Mouse (Mus musculus) CH12.LX (cell line): ENCODE data around the gene Tgfbr3. TPM values are rescaled to one million over a fixed set of nuclear protein-coding genes. Genes with fewer than 3 reads are reported as not detected.

Source experiments
- DNase-seq: peaks from one replicate; pipeline ENCODE4 v3.0.0-alpha.2; 2013; ENCODE audit errors: extremely low read depth
- H3K27ac ChIP-seq: 2 replicates; pipeline ENCODE4 v1.5.1; 2012; ENCODE audit warnings: low read depth, mild to moderate bottlenecking, control low read depth, moderate library complexity; ENCODE audit not compliant: insufficient read depth
- H3K27me3 ChIP-seq: replicated peaks from 2 replicates; pipeline ENCODE3; 2012; ENCODE audit warnings: inconsistent platforms
- H3K36me3 ChIP-seq, 2 experiments: replicated peaks in 1 of 2; 2 replicates each; pipeline versions ENCODE3 to v1.6.1; 2012; ENCODE audit warnings: inconsistent platforms in 1 of 2, low read length in 1 of 2, mild to moderate bottlenecking in 1 of 2, mixed read lengths in 1 of 2, moderate library complexity in 1 of 2; ENCODE audit not compliant: control insufficient read depth in 1 of 2, insufficient read depth in 1 of 2
- H3K4me1 ChIP-seq, 2 experiments: 2 replicates each; pipeline ENCODE4 v1.6.1; 2012; ENCODE audit warnings: inconsistent platforms in 1 of 2, moderate library complexity in 1 of 2; ENCODE audit not compliant: insufficient read depth in 2 of 2, control insufficient read depth in 1 of 2
- H3K4me2 ChIP-seq: 2 replicates; pipeline ENCODE4 v1.6.1; 2012; ENCODE audit warnings: low read depth, mild to moderate bottlenecking, control low read depth; ENCODE audit not compliant: poor library complexity, insufficient read depth, severe bottlenecking
- H3K4me3 ChIP-seq, 3 experiments: fragments of 150-350 bp in 1 of 3; sonication (generic) in 1 of 3; replicated peaks in 1 of 3; 2 replicates each; pipeline versions ENCODE3 to v1.5.1; 2011 to 2012; ENCODE audit warnings: low read depth in 2 of 3, low read length in 2 of 3, mild to moderate bottlenecking in 2 of 3, moderate library complexity in 2 of 3, control low read depth in 1 of 3, improper control_type of control experiment in 1 of 3, inconsistent platforms in 1 of 3, mixed read lengths in 1 of 3; ENCODE audit not compliant: poor library complexity in 1 of 3
- H3K79me2 ChIP-seq: replicated peaks from 2 replicates; pipeline ENCODE4 v1.6.1; 2012; ENCODE audit warnings: mild to moderate bottlenecking, moderate library complexity; ENCODE audit not compliant: control insufficient read depth, poor library complexity, insufficient read depth, severe bottlenecking; ENCODE audit errors: extremely low read depth
- H3K9ac ChIP-seq: 2 replicates; pipeline ENCODE4 v1.6.1; 2012; ENCODE audit warnings: low read depth, mild to moderate bottlenecking, control low read depth, moderate library complexity; ENCODE audit not compliant: insufficient read depth
- H3K9me3 ChIP-seq: replicated peaks from 2 replicates; pipeline ENCODE3; 2012; ENCODE audit warnings: low read length, inconsistent platforms, mixed read lengths
- CHD1 ChIP-seq: IDR thresholded peaks from 2 replicates; pipeline ENCODE4 v1.6.1; 2012; ENCODE audit warnings: low read depth, low read length, improper control_type of control experiment, inconsistent platforms
- E2F4 ChIP-seq: IDR thresholded peaks from 2 replicates; pipeline ENCODE4 v1.6.1; 2011; ENCODE audit warnings: low read depth, low read length, improper control_type of control experiment; ENCODE audit not compliant: insufficient replicate concordance
- ELF1 ChIP-seq: IDR thresholded peaks from 2 replicates; pipeline ENCODE4 v1.6.1; 2014; ENCODE audit warnings: low read depth, mild to moderate bottlenecking, inconsistent platforms, low read length, improper control_type of control experiment
- EP300 ChIP-seq: IDR thresholded peaks from 2 replicates; pipeline ENCODE4 v1.6.1; 2011; ENCODE audit warnings: low read length, improper control_type of control experiment
- ETS1 ChIP-seq: conservative IDR thresholded peaks from 2 replicates; pipeline ENCODE4 v1.6.1; 2012; ENCODE audit warnings: low read depth, mild to moderate bottlenecking, inconsistent platforms, low read length, improper control_type of control experiment, moderate library complexity
- HCFC1 ChIP-seq: IDR thresholded peaks from 2 replicates; pipeline ENCODE4 v1.6.1; 2012; ENCODE audit warnings: low read depth, mild to moderate bottlenecking, inconsistent platforms, low read length, improper control_type of control experiment
- MAFK ChIP-seq: IDR thresholded peaks from 2 replicates; pipeline ENCODE4 v1.6.1; 2011; ENCODE audit warnings: low read length, improper control_type of control experiment; ENCODE audit not compliant: insufficient replicate concordance
- MEF2A ChIP-seq: IDR thresholded peaks from 2 replicates; pipeline ENCODE4 v1.6.1; 2014; ENCODE audit warnings: low read depth, mild to moderate bottlenecking, inconsistent platforms, low read length, improper control_type of control experiment, borderline replicate concordance
- MXI1 ChIP-seq: IDR thresholded peaks from 2 replicates; pipeline ENCODE4 v1.6.1; 2011; ENCODE audit warnings: mild to moderate bottlenecking, low read depth, low read length, improper control_type of control experiment
- NELFE ChIP-seq: IDR thresholded peaks from 2 replicates; pipeline ENCODE4 v1.6.1; 2011; ENCODE audit warnings: low read depth, low read length, improper control_type of control experiment
- NRF1 ChIP-seq: IDR thresholded peaks from 2 replicates; pipeline ENCODE4 v1.6.1; 2014; ENCODE audit warnings: low read depth, mild to moderate bottlenecking, inconsistent platforms, low read length, improper control_type of control experiment, moderate library complexity
- POLR2A ChIP-seq: IDR thresholded peaks from 2 replicates; pipeline ENCODE4 v1.6.1; 2011; ENCODE audit warnings: low read depth, mild to moderate bottlenecking, improper control_type of control experiment, low read length
- POLR2AphosphoS2 ChIP-seq: IDR thresholded peaks from 2 replicates; pipeline ENCODE4 v1.6.1; 2011; ENCODE audit warnings: low read depth, low read length, improper control_type of control experiment
- RAD21 ChIP-seq: IDR thresholded peaks from 2 replicates; pipeline ENCODE4 v1.6.1; 2011; ENCODE audit warnings: low read depth, mild to moderate bottlenecking, low read length, improper control_type of control experiment, moderate library complexity
- SMC3 ChIP-seq: IDR thresholded peaks from 2 replicates; pipeline ENCODE4 v1.6.1; 2011; ENCODE audit warnings: low read depth, low read length, improper control_type of control experiment
- UBTF ChIP-seq: IDR thresholded peaks from 2 replicates; pipeline ENCODE4 v1.6.1; 2012; ENCODE audit warnings: low read depth, mild to moderate bottlenecking, inconsistent platforms, low read length, improper control_type of control experiment, moderate library complexity
- USF1 ChIP-seq: IDR thresholded peaks from 2 replicates; pipeline ENCODE4 v1.6.1; 2014; ENCODE audit warnings: low read depth, mild to moderate bottlenecking, inconsistent platforms, low read length, improper control_type of control experiment
- USF2 ChIP-seq: conservative IDR thresholded peaks from 2 replicates; pipeline ENCODE4 v1.6.1; 2011; ENCODE audit warnings: low read depth, low read length, improper control_type of control experiment
- ZMIZ1 ChIP-seq: IDR thresholded peaks from 2 replicates; pipeline ENCODE4 v1.6.1; 2012; ENCODE audit warnings: low read depth, mild to moderate bottlenecking, inconsistent platforms, low read length, improper control_type of control experiment
- ZNF384 ChIP-seq: IDR thresholded peaks from 2 replicates; pipeline ENCODE4 v1.6.1; 2012; ENCODE audit warnings: low read depth, low read length, improper control_type of control experiment, inconsistent platforms
- dilution Hi-C: fragments of 300-500 bp; cut with MboI; formaldehyde crosslinking; loops from 2 replicates; pipeline ENCODE4 v1.14.3; 2020; ENCODE audit warnings: low sequenced_read_pairs; ENCODE audit not compliant: extremely low pct_unique_long_range_greater_than_20kb, extremely low pct_ligation_motif_present
- in situ Hi-C: fragments of 300-500 bp; cut with MboI; formaldehyde crosslinking; loops from 3 replicates; pipeline ENCODE4 v1.14.3; 2019; ENCODE audit warnings: low sequenced_read_pairs, low pct_ligation_motif_present, low pct_unique_long_range_greater_than_20kb, mixed read lengths
- polyA plus RNA-seq: library from polyadenylated mRNA; unstranded; fragments of >175 nt; gene quantifications from 2 replicates; pipeline ENCODE4 v1.2.1, GENCODE M21; 2012; ENCODE audit warnings: low read depth; ENCODE audit not compliant: insufficient read length
- total RNA-seq, 2 experiments: library from RNA; depleted of rRNA; stranded (reverse); fragments of 300-350 nt in 1 of 2; fragments of >200 nt in 1 of 2; gene quantifications; 2 replicates each; pipeline ENCODE4 v1.2.3; 2012 to 2014

The Tgfbr3 gene
- total and polyA plus RNA-seq, 3 experiments, result 0.13 to 0.46 (median 0.30) TPM

- peaks cover 0 to 3% of the 10 kb centered on the region in 2 experiments; a peak in 1 of 4 replicates for H3K4me1 ChIP-seq
- no peak for DNase-seq
- TF ChIP-seq SMC3 (no peak), ZMIZ1 (no peak), HCFC1 (no peak)
- H3K36me3 ChIP-seq, result no peaks in the 10 kb centered on the region
- no peak overlapping the region for H3K27ac ChIP-seq
- H3K4me2 ChIP-seq, result no peak overlapping the region
- dilution Hi-C loops (no loop called here), in situ Hi-C loops (no loop called here)
- H3K27me3 ChIP-seq, result no peaks in the 10 kb centered on the region
- H3K79me2 ChIP-seq, result no peaks in the 10 kb centered on the region
- no peaks in the 10 kb centered on the region for H3K9me3 ChIP-seq
- H3K9ac ChIP-seq, result no peak overlapping the region
- H3K4me3 ChIP-seq, result no peak overlapping the region
Measured at GRCm38 (mm10) chr5:107087291-107087690, 202.1 kb downstream of the Tgfbr3 start.

- H3K4me1 ChIP-seq, result peaks cover 0 to 3% of the 10 kb centered on the region in 2 experiments; a peak in 1 of 4 replicates
- dilution Hi-C loops (no loop called here), in situ Hi-C loops (no loop called here)
- DNase-seq, result no peak
- no peak overlapping the region for H3K4me2 ChIP-seq
- TF ChIP-seq MEF2A (no peak), ZNF384 (no peak), NELFE (no peak), POLR2AphosphoS2 (no peak), POLR2A (no peak), UBTF (no peak), E2F4 (no peak), ELF1 (no peak), EP300 (no peak), MAFK (no peak), CHD1 (no peak), USF1 (no peak), MXI1 (no peak), SMC3 (no peak), RAD21 (no peak), NRF1 (no peak), USF2 (no peak), ETS1 (no peak)
- H3K9me3 ChIP-seq, result no peaks in the 10 kb centered on the region
- no peaks in the 10 kb centered on the region for H3K79me2 ChIP-seq
- H3K4me3 ChIP-seq, result no peak overlapping the region
- no peak overlapping the region for H3K9ac ChIP-seq
- H3K36me3 ChIP-seq, result no peaks in the 10 kb centered on the region
- H3K27ac ChIP-seq, result no peak overlapping the region
- no peaks in the 10 kb centered on the region for H3K27me3 ChIP-seq
Measured at GRCm38 (mm10) chr5:107086166-107086565, 203.3 kb downstream of the Tgfbr3 start.
